Mouse (Mus musculus): ENCODE results near the gene Zfp704. TPM values are rescaled to one million over a fixed set of nuclear protein-coding genes. Genes with fewer than 3 reads are reported as not detected.
A peak's percentile ranks its signal among the peaks of the same experiment; 100 is the strongest.

The Zfp704 gene
- polyA plus RNA-seq, 1 experiment from 2014 or later: 7.8 TPM

DNA sequence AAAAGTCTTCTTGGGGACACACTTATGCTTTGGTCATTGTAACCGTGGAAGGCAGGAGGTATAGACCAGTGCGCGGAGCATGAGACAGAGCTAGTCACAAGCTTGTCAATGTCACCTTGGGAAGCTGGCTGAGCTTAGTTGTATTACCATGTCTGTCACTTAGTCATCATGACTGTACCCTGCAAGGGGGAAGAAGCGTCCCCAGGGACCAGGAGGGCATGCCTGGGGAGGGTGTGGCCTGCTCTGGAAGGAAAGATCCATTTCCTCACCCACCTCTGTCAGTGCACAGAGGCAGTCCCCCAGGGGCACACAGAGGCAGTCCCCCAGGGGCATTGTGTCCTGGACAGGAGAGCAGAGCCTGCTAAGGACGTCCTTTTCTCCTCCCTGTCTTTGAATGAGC, 211.6 kb downstream of the Zfp704 start:
- H3K4me2 ChIP-seq (replicated peaks): no peak overlapping the region
- H3K9me3 ChIP-seq: no peaks in the 10 kb centered on the region
- H3K36me3 ChIP-seq: no peaks in the 10 kb centered on the region
- 0 out of 2 replicates have a peak, but pooled peaks have one; percentile 15 for ATAC-seq
- WGBS: 71% methylated on average over 5 of the region's 5 CpGs
- peaks cover 18% of the 10 kb centered on the region for H3K4me1 ChIP-seq (replicated peaks)
- no peak overlapping the region for H3K4me3 ChIP-seq (replicated peaks)
- no peaks in the 10 kb centered on the region for H3K27me3 ChIP-seq
- H3K27ac ChIP-seq: no peak overlapping the region
- no peak overlapping the region for H3K9ac ChIP-seq (replicated peaks)

Measured in midbrain, embryonic 13.5 days (tissue).